Mouse (Mus musculus): ENCODE results near the gene Phldb2. TPM values are rescaled to one million over a fixed set of nuclear protein-coding genes. Genes with fewer than 3 reads are reported as not detected.
A peak's percentile ranks its signal among the peaks of the same experiment; 100 is the strongest.

Gene Phldb2
- total RNA-seq, 2 experiments from 2014 or later, result 7.0 to 9.7 TPM

DNA sequence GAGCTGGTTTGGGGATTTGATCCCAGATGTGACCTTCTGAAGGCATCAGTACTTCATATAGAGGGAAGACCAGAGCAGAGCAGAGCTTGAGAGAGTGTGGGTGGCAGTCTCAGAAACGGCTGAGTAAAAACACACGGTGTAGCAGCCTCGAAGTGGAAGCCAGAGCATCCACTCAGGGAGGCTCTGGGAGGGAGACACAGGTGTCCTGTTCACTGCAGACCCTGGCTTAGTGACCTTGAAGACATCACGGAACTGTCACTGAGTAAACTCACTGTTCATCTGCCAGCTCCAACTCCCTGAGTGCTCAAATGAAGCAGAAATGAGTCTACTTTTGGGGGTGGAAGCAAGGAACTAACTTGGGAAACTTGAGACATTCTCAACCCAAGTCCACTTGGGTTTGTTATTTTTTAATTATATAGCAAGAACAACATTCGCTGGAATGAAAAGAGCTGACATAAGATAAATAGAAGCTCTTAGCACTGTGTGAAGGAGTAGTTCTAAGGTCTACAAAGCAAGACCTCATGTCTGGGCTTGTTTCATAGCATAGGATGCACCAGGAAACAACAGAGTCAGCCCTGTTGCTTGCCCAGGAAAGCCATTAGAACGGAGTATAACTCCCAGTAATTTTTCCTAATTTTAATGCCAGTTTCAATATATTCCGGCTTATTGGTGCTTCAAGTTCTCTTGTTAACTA is 187.4 kb downstream of the Phldb2 start:
- intact Hi-C loops (cut with DNase I), result no loop called here
- DNase-seq (ENCODE audit: low spot score in 2 of 2), result no peak

DNA sequence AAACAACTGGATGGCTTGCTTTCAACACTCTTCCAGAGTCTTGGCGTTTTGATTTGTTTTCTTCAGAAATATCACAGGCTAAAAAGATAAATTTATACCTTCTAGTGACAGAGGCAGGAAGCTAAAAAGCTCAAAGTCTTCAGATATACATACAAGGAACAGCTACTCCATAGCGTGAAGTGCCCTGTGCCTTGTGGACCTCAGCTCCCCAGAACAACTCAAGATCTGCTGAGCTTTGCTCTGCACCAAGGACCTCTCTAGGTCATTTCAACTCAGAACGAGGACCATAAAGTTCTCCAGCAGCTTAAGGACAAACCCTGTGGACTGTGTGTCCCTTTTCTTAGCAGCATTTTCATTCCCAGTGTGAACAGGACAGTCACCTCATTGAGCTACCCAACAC is 188.3 kb downstream of the Phldb2 start:
- intact Hi-C loops (cut with DNase I), result no loop called here
- no peak for DNase-seq (ENCODE audit: low spot score in 2 of 2)

DNA sequence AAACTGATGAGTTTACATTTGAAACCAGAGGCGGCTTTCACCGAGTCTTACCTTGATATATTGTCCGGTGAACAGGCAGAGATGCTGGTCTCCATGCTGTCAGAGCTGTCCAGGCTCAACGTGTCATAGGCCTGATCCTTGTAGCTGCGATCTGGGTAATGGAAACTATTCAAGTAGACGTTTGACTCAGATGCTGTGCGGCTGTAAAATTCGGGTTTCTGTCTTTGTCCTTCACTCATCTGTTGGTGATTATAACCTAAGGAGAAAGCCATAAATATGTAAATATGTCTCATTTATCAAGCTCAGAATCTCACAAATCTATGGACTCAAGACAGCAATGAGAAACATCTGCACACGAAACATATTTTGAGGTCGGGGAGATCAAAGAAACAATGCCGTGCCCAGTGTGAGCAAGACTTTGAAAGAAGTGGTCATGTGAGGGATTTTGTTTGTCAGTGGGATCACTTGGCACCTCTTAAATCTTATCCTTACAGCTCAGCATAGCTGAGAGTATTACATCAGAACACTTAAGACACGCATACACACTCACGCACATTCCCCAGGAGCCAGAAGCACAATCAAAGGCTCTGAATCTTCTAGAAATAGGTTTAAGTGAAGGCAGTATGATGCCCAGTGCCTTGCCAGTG is 190.4 kb downstream of the Phldb2 start:
- intact Hi-C loops (cut with DNase I), result loop anchor here (5.0 kb wide), 1 partner anchor 39 kb away; no protein-coding TSS in a partner anchor

DNA sequence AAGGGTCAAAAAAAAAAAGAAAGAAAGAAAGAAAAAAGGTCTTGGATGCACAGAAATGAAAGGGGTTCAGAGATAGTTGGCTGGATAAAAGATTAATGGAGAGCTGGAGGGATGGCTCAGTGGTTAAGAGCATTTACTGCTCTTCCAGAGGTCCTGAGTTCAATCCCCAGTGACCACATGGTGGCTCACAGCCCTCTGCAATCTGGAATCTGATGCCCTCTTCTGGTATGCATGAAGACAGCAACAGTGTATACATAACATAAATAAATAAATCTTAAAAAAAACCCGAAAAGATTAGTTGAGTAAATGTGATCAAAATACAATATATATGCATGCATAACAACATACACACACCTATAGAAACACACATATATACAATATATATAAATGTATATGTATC is 192.0 kb downstream of the Phldb2 start:
- no peak for DNase-seq (ENCODE audit: low spot score in 2 of 2)
- intact Hi-C loops (cut with DNase I), result loop anchor here (5.0 kb wide), 1 partner anchor 41 kb away; no protein-coding TSS in a partner anchor

More for the DNA sequence above, 190.4 kb downstream of the Phldb2 start:
- DNase-seq (ENCODE audit: low spot score in 2 of 2), result no peak

DNA sequence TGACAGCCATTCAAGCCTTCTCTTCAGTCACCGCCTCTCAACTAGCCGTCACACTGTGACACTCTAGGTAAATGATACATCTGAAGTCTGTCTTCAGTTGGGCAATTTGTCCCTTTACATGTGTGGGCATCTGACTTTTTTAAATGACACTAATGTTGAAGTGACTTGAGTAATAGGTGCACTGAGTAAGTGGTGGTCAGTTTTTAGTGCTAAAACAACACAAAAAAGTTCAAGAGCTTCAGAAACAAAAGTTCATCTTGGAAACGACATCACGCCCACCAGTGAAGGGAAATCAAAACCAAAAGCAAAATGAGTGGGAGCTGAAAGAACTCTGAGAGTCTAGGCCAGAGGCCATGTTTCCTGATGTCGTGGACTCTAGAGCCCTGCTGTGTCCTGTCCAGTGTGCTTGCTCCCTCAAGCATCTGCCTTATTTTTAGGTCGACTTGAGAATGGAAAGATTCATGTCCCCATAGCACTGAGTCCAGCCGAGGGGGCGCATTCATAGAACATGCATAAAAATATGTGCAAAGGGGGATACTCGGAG is 194.6 kb downstream of the Phldb2 start:
- DNase-seq (ENCODE audit: low spot score in 2 of 2), result no peak
- intact Hi-C loops (cut with DNase I), result no loop called here

DNA sequence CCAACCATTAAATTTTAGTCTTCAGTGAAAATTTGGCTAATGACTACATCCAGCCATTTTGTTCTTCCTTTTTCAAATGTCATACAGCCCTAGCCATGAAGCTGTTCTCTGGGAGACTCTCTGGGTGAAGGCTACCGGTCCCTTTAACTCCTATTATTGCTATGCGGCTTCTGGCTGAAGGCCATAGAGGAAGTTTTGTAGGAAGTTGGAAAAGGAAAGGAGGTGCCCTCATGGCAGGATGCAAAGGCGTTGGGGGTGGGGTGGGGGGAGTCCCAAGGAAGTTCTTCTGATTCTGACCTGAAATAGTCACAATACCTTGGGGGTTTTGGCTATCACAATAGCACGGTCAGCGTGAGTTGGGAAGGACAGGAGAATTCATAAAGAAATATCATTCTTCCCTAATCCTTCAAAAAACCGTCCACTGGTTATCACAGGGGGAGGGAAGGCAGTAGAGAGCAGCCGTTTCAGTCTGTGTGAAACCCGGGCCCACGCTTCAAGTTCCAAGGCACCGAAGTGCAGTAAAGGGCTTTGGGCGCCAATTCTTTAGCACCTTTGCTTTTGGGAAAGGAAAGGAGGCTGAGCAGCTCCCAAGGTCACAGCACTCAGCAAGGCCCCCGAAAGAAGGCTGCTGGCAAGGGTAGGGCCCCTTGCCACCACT is 195.8 kb downstream of the Phldb2 start:
- intact Hi-C loops (cut with DNase I), result loop anchor here (2.0 kb wide), 3 partner anchors 59 to 265 kb away; no protein-coding TSS in a partner anchor
- DNase-seq (ENCODE audit: low spot score in 2 of 2), result no peak

DNA sequence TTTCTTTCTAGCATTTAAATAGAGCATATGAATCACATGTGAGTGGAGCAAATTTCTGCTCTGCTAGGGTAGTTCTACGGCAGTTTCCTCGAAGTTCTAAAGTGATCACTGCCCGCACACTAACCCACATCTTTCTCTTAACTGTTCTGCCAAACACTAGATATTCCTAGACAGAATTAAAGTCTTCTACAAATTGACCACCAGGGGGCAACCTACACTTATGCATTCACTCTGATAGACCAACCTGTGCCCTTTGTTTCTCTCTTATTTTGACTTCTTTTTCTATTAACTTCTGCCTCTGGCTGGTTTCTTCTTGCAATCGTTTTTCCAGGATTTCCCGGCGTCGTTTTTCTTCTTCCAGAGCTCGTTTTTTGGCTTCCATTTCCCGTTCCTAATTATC is 196.5 kb downstream of the Phldb2 start:
- DNase-seq (ENCODE audit: low spot score in 2 of 2), result peak; percentile 72 to 85
- intact Hi-C loops (cut with DNase I), result loop anchor here (2.0 kb wide), 3 partner anchors 60 to 266 kb away; no protein-coding TSS in a partner anchor

DNA sequence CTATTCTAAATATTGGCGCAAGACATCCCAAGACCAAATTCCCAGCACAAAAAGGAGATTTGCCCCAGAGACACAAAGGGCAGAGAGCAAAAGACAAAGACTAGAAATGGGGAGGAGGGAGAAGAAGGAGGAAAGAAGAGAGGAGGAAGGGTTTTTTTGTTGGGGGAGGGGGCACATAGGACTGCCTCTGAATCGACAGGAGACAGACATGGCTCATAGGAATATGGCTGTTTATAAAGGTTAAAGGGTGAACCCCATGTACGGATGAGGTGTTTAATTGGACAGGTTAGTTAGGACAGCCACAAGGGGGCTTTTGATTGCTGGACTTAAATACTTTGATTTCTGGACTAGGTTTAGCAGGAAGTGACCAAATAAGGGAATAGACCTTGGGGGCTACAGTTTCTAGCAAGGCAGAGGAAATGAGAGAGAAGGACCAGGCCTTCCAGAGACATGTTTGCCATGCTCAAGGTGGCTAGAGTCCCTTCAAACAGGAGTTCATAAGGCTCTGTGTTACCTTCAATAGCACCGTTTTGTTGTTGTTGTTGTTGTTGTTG is 209.7 kb downstream of the Phldb2 start:
- intact Hi-C loops (cut with DNase I), result no loop called here
- no peak for DNase-seq (ENCODE audit: low spot score in 2 of 2)

DNA sequence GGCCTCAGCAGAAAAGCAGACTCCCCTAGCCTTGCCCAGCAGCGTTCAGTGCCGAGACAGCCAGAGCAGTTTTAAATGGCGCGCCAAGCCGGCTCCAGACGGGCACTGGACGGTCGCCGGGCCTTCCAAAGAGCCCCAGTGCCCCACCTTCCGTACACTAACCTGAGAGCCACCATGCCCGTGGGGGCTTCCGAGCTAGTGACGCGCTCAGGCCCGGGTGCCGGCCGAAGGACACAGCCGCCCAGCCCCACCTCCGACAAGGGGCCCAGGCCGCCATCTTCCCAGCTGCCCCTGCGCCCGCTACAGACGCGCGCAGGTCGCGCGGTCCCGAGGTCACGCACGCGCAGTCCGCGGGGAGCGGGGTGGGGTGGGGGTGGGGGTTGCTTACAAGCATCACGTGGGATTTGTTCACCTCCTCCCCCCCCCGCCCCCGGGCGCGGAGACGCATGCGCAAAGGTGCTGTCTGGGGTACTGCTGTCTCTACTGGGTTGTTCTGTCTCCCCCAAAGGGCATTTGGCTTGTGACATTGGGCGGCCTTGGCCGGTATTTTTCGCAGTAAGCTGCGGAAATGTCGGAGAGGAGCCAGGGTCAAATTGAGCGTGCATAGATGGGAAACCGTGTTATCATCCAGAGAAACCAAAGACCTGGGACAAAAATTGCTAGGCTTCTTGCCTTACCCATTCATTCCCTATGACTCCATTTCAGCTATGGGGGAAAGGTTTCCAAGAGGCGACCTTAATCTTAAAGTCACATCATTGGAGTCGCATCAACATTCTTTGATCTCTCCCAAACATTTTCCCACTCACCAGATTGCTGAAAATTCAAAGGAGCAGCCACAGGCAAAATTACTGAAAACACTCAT is 210.6 kb downstream of the Phldb2 start, which contains the start of gene Abhd10:
Gene Abhd10 (minus strand): TSS at position 341 of the 862 bp plus-strand sequence.
- DNase-seq (ENCODE audit: low spot score in 2 of 2), result peak; percentile 97
- intact Hi-C loops (cut with DNase I), result no loop called here

DNA sequence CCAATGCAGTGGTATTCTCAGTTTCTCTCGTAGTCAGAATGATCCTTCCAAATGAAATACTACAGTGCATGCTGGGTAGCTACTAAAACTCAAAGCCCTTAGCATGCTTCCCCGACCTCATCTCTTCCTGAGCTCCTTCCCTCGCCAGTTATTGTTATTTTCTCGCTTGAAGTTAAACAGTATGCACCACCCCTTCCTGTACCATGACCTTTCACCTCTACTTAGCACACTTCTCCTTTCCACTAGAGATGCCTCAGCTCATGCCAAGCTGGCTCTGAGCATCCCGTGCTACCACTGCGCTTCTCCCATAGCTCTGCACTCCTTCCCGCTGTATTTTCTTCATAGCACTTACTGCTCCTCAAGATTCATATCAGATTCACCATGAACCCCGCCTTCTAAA is 215.5 kb downstream of the Phldb2 start:
- DNase-seq (ENCODE audit: low spot score in 2 of 2), result no peak
- intact Hi-C loops (cut with DNase I), result no loop called here

DNA sequence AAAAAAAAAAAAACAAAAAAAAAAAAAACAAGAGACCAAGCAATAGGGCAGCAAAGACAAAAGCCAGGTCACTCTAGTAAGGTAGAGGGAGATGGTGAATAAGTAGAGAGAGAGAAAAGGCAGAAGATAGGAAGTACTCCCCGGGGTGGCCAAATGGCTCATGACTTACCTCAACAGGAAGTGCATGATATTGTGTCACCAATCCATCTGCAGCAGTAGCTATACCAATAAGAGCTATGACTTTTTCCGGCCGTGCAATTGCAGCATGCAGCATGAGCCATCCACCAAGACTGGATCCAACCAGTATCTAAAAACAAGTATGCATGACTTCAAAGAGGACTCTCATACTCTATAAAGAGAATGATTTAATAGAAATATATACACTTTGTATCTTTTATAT is 216.7 kb downstream of the Phldb2 start:
- DNase-seq (ENCODE audit: low spot score in 2 of 2), result no peak
- intact Hi-C loops (cut with DNase I), result no loop called here

DNA sequence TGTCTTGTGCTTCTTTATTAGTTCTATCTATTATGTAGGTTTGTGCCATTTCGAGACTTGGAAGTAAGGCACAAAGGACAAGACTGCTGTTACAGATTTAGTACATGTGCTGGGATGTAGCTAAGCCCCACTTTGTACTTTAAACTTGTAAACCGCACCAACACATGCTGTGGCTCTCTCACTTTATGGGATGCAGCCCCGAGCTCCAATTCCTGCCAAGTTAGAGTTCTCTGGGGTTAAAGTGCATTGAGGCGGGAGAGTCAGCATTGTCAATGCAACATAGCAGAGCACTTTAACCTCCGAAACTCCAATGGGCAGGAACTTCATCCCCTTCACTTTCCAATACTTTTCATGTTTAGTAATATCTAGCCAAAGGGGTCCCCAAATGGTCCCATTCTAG is 224.2 kb downstream of the Phldb2 start:
- DNase-seq (ENCODE audit: low spot score in 2 of 2), result no peak
- intact Hi-C loops (cut with DNase I), result no loop called here

DNA sequence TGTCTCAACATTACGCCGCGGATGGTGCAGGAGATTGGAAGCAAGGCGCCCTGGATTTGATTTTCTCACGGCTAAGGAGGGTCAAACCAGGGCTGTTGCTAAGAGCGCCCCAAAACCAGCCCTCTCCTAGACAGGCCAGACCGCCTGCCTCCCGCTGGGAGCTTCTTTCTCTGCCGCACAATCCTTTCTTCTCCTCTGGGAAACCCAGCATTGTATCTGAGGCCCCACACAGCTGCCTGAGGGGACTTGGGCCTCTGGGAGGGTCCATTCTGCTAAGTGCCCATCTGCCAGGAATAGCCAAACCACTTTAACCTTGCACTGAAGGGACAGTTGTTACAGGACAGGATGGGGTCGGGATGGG is 228.7 kb downstream of the Phldb2 start:
- DNase-seq (ENCODE audit: low spot score in 2 of 2), result no peak
- intact Hi-C loops (cut with DNase I), result loop anchor here (2.0 kb wide), 1 partner anchor 40 kb away; no protein-coding TSS in a partner anchor

DNA sequence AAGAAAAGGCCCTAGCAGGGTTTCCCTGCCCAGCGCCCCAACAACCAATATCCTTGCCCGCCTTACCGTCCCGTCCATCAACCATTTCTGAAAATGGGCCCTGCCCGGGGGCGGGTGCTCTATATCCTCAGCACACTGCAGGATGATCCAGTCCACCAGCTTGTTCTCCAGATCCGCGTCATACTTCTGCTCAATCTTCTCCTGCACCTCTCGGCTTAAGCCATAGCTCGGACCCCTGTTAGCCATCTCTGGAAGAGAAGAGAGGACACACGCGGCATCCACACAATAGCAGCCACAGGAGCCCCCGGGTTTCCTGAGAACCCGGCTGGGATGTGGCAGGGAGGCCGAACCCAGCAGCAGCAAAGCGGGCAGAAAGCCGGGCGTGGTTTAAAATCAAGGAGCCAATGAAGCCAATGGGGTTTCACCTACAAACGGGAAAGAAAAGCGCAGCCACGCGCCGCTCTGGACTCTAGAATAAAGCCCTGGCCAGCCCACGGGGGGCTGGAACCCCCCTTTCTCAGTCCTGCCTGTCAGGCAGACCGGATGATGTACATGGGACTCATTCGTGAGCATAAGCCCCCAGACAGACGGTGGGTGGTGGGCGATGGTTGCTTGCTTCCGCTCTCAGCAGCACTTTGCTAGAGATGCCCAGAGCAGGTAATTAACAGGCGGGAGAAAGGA is 229.2 kb downstream of the Phldb2 start, which contains the start of gene Tagln3:
Gene Tagln3 (minus strand): TSS at position 548 of the 681 bp plus-strand sequence.
- DNase-seq (ENCODE audit: low spot score in 2 of 2), result peak; percentile 76 to 82
- intact Hi-C loops (cut with DNase I), result loop anchor here (2.0 kb wide), 1 partner anchor 39 kb away; no protein-coding TSS in a partner anchor

DNA sequence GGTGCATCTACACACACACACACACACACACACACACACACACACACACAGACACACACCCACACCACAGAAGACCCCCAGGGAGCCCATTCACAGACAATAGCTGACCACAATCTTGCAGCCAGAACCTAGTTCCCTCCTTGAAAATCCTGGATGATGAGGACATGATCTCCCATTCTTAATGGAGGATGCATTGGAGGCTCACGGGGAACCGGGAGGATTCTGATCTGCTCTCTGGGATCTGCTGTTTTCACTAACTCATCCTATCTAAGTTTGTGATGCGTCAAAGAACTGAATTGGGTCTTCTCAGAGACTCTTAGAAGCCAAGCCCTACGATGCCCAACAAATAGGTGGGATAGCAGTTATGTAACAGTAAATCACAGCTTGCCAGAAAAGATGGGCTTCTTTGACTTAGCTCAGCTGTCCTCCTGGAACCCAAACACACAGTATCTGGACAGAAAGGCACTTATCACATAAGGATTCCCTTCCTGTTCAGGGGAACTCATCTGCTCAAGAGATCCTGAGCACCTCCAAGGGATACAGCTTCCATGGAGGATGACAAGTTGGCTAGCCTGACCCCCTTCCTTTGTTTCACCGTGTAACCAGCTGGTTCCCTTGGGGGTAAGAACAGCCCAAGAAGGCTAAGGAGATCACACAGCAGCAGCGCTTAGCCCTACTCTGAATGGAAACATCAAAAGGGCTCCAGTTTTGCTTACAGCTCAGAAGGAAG is 230.1 kb downstream of the Phldb2 start:
- peak; percentile 23 to 43 for DNase-seq (ENCODE audit: low spot score in 2 of 2)
- intact Hi-C loops (cut with DNase I), result no loop called here

DNA sequence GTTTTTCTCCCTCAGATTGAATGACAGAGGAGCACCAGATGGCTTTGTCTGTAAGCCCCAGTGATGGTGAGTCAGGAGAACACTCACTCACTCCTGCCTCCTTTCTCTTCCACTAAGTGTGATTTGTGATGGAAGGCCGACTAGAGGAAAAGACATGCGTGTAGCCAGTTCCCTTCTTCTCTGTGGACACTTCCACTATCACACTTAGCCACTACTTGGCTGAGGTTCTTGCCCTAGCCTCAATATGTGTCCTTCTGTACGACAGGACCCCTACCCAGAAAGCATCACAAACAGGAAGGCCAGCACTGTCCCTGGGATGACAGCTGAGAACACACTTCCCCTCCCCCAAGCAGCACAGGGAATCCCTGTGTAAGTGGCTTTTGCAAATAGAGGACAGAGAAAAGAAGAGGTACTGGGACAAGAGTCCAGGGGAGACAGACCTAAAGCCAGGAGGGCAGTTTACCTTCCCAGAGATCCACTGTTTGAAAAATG is 230.9 kb downstream of the Phldb2 start:
- intact Hi-C loops (cut with DNase I), result no loop called here
- DNase-seq (ENCODE audit: low spot score in 2 of 2), result peak in 1 of 2 experiments; percentile 43

DNA sequence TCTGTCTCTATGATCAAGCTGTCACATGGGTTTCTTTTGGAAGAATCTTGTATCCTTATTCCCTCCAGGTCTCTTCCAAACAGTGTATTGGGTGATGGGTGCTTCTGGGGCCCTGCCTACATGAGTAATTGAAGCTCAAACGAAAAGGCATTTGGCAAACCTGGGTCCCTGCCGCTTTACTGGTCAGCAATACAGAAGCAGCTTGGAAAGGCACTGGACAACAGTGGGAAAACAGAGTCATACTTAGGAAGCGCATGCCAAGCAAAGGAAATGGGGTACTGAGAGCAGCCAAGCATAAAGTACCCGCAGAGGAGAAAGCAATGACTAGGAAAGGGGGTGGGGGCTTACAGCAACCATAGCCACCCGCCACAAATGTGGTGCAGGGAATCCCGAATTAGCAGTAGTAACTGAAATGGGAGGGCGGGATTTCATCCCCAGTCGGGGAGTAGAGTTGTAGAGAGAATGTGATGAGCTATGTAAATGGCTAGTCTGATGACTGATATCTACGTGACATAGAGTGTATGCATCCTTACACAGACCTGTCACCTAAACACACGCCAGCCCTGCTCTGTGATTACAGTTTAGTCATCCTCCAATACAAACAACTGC is 233.3 kb downstream of the Phldb2 start:
- intact Hi-C loops (cut with DNase I), result no loop called here

More for the DNA sequence above, 233.3 kb downstream of the Phldb2 start:
- DNase-seq (ENCODE audit: low spot score in 2 of 2), result no peak
